Mouse (Mus musculus) urinary bladder, adult 18-20 months (tissue): ENCODE measurements around the gene Dnaja4.

ENCODE experiments used
- DNase-seq, 2 experiments: peaks; one replicate each; pipeline ENCODE4 v3.0.0; 2022; ENCODE audit warnings: low spot score in 2 of 2, mixed read lengths in 2 of 2

Gene Dnaja4

DNA sequence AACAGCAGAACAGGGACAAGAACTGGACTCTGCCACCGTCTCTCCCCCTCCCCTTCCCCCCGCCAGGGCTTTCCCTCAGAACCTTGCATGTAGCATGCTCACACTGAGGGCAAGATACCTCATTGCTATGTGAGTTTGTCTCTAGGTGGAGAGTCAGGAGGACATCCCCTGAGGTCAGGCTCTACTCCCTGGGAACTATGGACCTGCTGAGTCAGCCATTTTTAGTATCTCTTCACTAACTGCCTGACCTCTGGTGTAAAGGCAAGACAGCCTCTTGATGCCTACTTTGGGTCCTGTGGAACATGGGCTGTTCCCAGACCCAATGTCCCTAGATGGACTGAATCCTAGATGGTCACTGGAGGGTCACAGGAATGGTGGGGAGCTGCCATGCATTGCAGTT lies 53.0 kb downstream of the Dnaja4 start:
- no peak for DNase-seq

DNA sequence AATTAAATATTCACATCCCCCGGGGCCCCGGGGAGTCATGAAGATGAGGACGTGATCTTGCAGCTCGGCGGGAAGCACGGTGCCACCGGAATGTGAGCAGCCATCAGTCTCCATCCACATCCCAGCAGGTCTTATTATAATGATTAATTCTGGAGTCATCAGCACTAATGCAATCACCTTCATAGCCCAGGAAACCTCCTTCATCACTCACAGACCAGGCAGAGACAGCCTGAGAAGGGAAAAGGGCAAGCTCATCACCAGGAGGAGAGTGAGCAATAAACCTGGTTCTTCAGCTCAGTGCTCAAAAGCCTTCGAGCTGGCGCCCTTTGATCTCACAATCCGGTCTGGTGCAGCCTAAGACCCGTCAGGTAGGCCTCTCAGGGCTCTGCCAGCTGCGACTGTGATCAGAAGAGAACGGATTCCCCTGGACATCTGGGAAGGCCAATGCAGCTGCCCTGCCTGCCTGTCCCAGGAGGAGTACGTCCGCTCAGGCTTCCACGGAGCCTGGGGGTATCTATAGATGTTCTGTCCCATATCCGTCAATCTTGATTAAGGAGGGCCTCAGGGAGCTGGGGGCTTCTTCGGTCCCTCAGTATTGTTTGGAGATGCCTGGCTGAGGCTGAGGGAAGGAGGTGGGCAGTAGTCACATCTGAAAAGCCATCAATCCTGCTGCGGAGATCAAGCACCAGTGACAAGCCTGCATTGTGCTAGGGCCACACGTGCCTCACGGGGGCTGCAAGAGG lies 53.7 kb downstream of the Dnaja4 start:
- DNase-seq: no peak

DNA sequence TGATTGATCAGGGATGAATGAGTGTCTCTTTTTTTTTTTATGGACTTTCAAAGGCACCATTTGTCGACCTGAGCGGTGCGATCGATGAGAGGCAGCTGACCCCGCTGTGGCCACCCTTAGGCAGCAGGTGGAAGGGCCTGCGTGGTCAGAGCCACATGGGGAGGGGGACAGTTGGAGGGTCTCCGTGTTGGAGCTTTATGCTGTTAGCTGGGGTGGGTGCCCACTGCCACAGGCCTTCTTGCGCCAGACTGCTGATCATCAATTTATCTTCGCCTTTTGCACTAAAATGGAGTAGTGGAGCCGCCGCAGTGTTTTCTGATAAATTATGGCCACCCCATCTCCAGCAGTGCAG lies 54.2 kb downstream of the Dnaja4 start:
- DNase-seq: no peak

DNA sequence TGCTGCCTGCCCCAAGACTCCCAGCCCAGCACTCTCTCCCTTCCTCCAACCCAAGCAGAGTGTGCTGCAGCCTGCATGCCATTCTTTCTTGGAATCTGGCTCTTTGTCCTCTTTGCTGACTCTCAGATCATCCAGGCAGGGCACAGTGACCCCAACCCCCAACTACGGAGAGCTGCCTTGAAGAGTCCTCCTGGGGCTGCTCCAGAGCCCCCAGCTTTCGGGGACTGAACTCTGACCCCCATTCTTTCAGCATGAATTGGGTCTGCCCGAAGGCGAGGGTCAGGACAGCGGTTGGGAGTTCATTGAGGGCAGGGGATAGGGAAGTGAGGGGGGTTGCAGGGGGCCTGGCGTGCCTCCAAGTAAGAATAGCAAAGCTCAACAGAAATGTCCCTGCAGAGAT lies 60.9 kb downstream of the Dnaja4 start:
- DNase-seq: no peak

DNA sequence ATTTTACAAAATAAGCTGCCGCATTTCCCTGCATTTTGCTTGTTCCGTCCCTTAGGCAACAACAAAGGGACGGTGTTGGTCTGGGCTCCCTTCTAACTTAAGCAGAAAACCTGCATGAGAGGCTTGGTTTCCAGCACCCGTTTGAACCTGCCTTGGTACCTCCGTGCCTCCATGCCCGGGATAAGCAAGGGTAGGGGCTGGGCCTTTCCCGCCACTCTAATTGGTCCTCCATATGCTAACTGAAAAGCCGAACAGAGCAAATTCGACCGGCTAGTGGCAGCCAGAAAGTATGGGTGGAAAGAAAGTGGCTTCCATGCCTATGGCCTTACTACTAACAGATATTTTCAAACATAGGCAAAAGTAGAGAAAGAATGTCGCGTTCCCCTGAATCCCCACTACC lies 65.4 kb downstream of the Dnaja4 start:
- DNase-seq: no peak

DNA sequence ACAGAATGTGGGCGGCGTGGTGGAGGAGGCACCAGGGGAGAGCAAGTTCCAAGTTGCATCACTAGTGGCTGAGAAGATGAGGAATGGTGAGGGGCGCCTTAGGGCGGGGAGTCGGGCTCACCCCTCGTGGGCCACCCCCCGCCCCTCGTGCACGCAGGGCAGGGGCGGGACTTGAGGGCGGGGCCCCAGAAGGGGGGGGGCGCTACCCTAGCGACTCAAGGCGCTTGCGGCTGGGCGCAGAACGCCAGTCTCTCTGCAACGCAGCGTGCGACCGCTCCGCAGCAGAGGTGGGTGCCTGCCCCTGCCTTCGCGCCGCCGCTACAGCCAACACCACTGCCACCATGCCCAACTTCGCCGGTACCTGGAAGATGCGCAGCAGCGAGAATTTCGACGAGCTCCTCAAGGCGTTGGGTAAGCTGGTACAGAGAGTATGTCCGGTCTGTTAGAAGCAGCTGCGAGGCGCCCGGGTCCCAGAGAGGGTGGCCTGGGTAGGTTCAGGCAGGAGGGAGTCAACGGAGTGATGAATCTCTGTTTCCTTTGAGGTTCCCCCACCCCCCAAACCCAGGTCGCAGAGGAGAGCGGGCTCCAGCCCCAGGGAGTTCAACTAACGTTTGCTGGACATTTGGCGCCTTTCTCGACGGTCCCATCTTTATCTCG lies 66.0 kb downstream of the Dnaja4 start, which contains the start of gene Crabp1:
Gene Crabp1, plus strand, starts transcription at position 188 of the 657 bp plus-strand sequence.
- DNase-seq: no peak

DNA sequence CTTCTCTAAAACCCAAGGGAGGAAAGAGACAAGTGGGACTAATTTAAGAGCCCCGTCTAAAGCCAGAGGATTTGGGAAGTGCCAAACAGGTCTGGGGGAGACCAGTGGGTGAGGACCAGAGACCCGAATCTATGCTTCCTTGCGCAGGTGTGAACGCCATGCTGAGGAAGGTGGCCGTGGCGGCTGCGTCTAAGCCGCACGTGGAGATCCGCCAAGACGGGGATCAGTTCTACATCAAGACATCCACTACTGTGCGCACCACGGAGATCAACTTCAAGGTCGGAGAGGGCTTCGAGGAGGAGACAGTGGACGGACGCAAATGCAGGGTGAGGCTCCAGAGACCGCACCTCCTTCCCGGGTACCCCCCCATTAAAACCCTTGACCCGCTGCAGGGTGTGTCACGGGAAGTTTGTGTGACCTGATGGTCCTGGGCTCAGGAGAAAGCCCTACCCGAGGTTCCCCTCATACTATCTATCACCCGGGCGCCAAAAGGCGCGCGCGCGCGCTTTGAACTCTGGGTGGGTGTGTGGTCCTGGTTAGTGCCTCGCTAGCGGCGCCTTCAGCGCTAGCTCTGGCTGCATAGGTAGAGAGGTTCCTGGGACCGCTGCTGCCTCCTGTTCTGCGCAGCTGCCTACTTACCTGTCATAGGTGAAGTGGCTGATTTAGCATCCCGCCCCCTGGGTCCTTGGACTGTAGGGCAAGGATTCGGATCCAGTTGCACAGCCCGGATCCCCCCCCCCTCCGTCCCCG lies 66.8 kb downstream of the Dnaja4 start:
- no peak for DNase-seq
